Mouse (Mus musculus): ENCODE results near the gene Mta3.

DNA sequence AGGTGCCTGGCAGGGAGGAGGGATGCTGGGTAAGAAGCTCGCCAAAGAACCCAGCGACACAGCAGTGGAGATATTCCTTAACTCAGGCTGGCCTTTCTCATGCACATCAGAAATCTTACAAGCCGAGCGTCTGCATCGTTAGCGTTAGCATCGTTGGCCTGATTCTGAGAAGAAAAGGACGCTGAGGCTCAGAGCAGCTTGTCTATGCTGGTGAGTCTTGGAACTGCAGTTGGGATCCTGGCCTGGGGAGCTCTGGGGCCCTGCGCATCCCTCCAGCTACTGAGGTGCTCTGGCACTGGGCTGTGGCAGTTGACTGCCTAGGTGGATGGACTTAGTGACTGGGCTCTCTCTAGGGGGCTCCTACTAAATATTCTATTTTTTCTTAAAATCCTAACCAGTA is 133.2 kb downstream of the Mta3 start:
- no peak for TF ChIP-seq POLR2A (IDR thresholded peaks at IDR 0.05; ENCODE audit: low read depth, low read length)
- TF ChIP-seq ZNF384 (IDR thresholded peaks at IDR 0.05; ENCODE audit: low read depth, low read length) = no peak
- no peak for TF ChIP-seq MEF2A (IDR thresholded peaks at IDR 0.05; ENCODE audit: borderline replicate concordance, low read depth, low read length)
- TF ChIP-seq CTCF (conservative IDR thresholded peaks at IDR 0.05 in 1 of 2, IDR thresholded peaks at IDR 0.05 in 1 of 2; ENCODE audit: low read depth in 2 of 2, low read length in 2 of 2) = no peak
- no peak for TF ChIP-seq ZKSCAN1 (IDR thresholded peaks at IDR 0.05; ENCODE audit: borderline replicate concordance, low read depth, low read length)
- no peak for TF ChIP-seq HCFC1 (IDR thresholded peaks at IDR 0.05; ENCODE audit: low read depth, low read length)
- TF ChIP-seq RCOR1 (conservative IDR thresholded peaks at IDR 0.05; ENCODE audit: low read depth, low read length) = no peak
- no peak for TF ChIP-seq CHD2 (IDR thresholded peaks at IDR 0.05; ENCODE audit: low read length)
- no peak for TF ChIP-seq JUND (conservative IDR thresholded peaks at IDR 0.05; ENCODE audit: low read depth, low read length)
- TF ChIP-seq POLR2AphosphoS2 (IDR thresholded peaks at IDR 0.05; ENCODE audit: low read depth, low read length) = no peak
- TF ChIP-seq ZC3H11A (IDR thresholded peaks at IDR 0.05; ENCODE audit: low read depth, low read length) = no peak
- no peak for TF ChIP-seq RAD21 (IDR thresholded peaks at IDR 0.05; ENCODE audit: low read depth, low read length)
